Mouse (Mus musculus) erythroblast, embryonic 14.5 days (primary cell): ENCODE results near the gene Tmem179.

Experiments used
- GATA1 ChIP-seq: IDR thresholded peaks from 2 replicates; pipeline ENCODE4 v1.6.1; 2012; ENCODE audit warnings: low read length, inconsistent platforms, mixed read lengths
- TAL1 ChIP-seq: IDR thresholded peaks from 3 replicates; pipeline ENCODE4 v1.6.1; 2012; ENCODE audit warnings: low read length, inconsistent platforms, mixed read lengths

DNA sequence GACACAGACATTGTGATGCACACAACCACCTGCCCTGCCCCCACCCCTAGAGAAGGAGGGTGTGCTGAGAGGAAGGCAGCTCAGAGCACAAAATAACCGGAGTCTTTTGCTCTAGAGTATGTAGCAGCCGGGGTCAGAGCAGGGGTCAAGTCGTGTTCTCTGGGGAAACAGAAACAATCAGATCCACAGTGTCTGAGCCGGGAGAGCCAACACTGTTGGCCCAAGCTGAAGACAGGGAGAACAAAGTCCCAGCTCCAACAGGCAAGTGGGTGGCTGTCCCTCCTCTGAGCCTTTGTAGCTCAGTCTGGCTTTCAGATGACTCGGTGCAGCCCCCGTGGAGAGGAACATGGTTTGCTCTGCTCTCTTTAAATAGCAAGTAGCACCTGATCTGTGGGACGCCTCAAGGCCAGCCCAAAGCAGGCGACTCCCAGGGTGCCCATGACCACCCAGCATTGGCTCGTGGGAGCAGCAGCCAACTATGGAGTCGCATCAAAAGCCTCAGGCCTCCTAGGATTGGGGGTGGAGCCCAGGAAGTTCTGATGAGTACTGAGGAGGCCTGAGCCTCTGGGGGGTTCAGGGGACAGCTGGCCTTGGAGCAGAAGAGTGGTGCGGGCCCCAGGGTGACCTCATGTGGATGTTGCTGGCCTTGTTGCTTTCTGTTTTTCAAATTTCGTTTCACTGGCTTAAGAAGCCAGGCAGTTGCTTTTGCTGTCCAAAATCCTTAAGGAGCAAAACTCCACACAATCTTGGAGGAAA, 28.6 kb upstream of the Tmem179 start:
- TF ChIP-seq TAL1: no peak
- TF ChIP-seq GATA1: no peak
